Mouse (Mus musculus): Measurements from ENCODE around the gene H2-DMb1.
A peak's percentile ranks its signal among the peaks of the same experiment; 100 is the strongest.

The H2-DMb1 gene

DNA sequence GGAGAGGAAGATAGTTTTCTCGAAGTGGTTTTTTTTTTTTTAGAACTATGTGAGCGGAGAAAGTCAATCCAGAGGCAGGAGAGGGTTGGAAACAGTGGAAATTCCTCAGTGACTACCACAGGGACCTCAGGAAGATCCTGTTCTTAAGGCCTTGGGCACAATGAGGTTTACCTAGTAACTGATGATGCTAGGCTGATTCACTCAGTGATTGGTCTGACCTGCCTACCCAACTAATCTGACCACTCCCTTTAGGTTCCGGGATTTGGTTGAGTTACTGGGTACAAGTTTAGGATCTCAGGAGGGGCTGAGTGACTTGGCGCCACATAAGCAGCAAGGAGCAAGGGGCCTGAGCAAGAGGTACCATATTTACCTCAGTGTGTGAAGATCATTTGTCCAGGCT lies at the start of gene H2-DMb1:
H2-DMb1 (plus strand) TSS at position 150 of the 400 bp plus-strand sequence.
- no peak for DNase-seq (ENCODE audit: low spot score in 2 of 2)

DNA sequence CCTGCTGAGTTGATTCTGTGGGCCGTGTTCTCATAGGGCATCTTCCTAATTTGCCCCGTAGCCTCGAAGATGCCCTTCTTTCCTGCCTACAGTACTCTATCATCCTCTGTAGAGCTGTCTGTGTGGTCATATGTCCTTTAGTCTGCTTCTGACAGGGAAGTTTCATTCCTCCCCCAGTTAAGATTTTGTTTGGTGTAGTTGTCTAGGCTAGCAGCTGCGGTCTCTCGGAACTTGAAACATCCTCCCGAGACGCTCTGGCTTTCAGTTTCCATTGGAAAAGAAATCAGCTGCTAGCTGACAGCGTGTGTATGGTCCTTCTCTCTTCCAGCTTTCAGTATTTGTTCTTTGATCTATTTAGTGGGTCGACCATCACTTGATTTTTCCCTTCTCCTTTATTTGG lies 48.1 kb upstream of the H2-DMb1 start:
- no peak for DNase-seq (ENCODE audit: low spot score in 2 of 2)

DNA sequence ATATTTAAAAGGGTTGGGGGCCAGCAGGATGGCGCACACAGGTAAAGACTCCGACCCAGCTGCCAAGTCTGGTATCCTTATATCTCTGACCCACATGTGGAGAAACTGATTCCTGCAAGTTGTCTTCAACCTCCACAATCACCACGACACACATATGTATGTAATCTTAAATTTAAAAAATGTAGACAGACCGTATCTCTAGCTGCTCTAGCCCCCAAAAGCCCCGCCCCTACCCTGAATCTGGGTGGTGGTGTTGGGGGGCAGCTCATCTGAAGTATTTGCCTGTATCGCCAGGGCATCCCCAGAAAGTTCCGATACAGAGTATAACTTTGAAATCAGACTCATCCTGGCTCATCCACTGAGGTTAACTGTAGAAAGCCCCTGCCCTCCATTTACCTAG lies 46.3 kb upstream of the H2-DMb1 start:
- DNase-seq (ENCODE audit: low spot score in 2 of 2): no peak

DNA sequence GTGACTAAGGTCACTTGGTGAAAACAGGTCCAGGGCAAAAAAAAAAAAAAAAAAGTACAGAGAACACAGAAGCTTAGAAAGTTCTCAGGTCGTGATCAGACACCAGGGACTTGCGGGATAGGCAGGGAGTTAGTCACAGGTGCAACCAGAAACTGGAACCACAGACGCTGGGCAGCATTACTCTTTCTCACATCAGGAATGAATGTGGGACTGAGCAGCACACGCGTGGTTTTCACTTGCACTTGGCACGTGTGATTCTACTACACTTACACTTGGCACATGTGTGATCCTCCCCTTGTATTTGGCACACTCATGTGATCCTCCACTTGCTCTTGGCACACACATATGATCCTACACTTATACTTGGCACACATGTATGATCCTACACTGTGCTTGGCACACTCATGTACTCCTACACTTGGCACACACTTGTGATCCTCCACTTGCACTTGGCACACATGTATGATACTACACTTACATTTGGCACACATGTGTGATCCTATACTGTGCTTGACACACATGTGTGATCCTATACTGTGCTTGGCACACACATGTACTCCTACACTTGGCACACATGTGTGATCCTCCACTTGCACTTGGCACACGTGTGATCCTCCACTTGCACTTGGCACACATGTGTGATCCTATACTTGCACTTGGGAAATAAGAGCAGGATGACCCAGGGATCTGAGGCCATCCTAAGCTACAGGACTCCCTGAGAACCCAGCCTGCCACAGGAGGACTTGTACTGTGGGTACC lies 45.6 kb upstream of the H2-DMb1 start:
- DNase-seq (ENCODE audit: low spot score in 2 of 2): no peak

DNA sequence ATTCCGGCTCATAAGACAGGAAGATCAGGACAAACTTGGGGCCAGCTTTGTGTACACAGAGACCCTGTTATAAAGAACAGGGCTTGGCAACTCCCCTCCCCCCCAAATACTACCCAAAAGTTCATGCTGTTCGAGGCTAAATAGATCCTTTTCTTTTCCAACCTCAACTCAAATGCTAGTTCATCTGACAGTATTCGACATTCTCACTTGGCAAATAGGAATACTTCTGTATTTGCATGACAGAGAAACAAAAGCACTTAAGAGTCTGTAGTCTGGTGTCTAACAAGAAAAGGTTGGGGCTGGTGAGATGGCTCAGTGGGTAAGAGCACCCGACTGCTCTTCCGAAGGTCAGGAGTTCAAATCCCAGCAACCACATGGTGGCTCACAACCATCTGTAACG lies 44.4 kb upstream of the H2-DMb1 start:
- no peak for DNase-seq (ENCODE audit: low spot score in 2 of 2)

DNA sequence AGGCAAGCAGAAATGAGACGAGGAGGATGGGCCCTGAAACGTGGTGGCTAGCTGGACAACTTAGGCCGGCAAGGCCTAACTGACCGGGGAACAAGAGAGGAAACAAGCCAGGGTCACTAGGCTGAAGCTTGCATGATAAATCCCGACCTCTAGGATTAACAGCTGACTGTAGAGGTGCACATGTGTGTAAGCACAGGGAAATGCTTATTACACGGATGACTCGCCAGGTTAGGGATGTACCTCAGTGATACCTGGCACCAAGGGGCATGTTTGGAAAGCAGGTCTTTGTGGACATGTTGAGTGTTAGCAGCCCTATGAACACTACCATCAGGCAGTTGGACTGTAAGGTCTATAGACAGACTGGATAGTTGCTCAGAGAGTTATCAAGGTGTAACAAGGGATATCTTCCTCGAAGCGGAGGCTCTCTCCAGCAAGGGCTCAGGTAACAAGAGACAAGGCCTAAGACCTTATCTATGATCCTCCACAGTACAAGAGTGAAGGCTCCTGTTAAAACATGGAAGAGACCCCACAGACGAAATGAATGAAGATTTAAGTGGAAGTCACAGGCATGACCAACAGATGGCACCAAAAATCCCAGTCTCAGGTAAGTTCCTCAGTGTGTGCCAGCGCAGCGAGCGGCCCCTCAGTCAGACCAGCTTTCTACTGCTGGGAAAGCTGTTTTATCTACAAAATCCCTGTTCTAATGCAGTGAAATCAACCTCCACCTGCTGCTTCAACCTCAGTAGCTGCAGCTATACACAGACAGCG lies 43.6 kb upstream of the H2-DMb1 start:
- DNase-seq (ENCODE audit: low spot score in 2 of 2): no peak

DNA sequence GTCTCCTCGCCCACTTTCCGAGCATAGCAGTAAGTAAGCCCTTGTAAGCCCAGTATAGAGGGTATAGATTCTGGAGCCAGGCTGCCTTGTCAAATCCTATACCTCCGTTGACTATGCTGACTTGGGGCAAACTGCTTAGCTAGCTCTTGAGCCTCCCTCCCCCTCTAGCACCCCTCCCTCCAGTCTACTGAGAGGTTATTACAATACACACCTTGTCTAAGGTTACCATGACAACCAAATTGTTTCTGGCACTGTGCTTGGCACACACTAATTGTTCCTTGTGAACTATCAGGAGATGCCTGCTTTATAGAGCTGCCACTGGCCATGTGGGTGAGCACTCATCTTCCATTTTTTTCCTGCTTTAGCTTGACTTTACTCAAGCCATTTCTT lies 43.1 kb upstream of the H2-DMb1 start:
- DNase-seq (ENCODE audit: low spot score in 2 of 2): no peak

DNA sequence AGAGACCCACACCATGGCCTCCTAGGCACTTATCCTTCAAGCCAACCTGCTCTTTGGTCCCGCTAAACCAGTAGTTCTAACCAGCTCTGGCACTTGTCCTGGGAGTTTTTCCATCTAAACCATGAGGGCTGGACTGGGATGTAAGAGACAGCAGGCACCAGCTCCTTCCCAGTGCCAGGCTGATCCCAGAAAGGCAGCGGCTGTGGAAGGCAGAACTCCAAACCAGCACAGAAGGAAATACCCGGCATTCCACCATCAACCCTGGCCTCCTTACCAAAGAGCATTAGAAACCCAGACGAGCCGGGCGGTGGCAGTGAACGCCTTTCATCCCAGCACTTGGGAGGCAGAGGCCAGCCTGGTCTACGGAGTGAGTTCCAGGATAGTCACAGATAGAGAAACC lies 42.6 kb upstream of the H2-DMb1 start:
- no peak for DNase-seq (ENCODE audit: low spot score in 2 of 2)

DNA sequence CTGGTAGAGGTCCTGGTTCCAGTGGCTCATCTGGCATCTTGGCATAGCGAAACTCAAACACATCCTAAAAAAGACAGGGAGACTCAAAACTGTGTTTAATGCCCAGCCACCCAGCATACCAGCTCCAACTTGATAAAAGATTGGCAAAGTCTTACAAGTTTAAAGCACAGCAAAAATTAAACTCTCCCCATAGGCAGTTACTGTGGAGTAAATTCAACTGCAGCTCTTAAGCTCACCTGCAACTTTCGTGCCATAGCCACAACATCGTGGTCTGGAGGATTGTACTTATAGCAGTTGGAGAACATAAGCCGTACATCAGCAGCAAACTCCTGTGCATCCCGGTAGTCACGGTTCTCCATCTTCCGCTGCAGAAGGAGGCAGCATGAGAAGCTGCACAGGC lies 38.8 kb upstream of the H2-DMb1 start:
- DNase-seq (ENCODE audit: low spot score in 2 of 2): no peak

DNA sequence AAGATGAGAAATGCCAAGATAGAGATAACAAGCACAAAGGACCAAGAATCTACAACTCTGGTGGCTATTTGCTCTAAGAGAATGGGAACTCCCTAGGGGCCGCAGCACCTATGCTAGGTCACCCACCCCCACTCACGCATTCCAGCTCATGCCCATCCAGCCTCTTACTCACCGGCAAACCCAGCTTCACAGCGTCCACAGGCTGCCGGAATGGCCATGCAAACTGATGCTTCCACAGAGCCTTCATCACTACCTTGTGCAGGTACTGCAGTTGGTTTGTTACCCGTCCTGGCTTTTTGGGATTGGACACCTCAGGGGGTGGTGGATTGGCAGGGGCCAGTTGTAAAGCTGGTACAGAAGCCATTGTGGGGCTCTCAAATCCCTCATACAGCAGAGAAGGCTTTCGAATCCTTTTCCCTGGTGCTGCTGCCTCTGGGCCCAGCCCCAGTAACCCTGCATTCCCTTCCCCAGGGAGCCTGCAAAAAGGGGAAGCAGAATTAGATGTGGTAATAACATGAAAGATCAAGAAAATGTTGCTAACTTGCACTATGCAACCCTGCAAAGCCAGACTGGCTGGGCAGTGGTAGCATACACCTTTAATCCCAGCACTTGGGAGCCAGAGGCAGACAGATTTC lies 36.0 kb upstream of the H2-DMb1 start:
- DNase-seq (ENCODE audit: low spot score in 2 of 2): no peak

DNA sequence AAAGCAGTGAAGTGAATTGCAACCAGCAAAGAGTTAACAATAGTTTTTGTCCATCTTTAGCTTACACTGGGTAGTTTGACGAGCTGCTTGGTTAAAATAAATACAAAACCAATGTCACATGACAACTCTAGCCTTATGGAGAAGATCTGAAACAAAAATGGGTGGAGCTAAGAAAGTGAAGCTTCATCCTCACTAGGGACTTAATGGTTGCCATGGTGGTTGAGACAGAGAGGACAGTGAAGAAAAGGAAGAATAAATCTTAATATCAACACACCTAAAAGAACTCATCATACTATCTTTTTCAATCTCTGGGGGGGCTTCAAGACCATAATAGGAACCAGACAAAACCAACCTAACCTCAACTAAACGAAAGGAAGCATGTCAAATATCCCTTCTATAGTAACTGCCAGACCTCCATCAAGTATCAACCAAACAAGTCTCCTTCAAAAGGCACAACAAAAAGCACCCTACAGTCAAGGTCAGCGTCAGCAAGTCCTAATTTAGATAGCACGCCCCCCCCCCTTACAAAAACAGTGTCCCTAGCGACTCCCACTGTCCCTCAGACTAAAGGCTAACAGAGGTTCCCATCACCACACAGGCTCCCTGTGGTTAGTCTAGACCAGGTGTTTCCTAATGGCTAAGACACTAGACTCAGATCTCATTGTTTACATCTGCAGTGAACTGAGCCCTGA lies 35.3 kb upstream of the H2-DMb1 start:
- DNase-seq (ENCODE audit: low spot score in 2 of 2): no peak

DNA sequence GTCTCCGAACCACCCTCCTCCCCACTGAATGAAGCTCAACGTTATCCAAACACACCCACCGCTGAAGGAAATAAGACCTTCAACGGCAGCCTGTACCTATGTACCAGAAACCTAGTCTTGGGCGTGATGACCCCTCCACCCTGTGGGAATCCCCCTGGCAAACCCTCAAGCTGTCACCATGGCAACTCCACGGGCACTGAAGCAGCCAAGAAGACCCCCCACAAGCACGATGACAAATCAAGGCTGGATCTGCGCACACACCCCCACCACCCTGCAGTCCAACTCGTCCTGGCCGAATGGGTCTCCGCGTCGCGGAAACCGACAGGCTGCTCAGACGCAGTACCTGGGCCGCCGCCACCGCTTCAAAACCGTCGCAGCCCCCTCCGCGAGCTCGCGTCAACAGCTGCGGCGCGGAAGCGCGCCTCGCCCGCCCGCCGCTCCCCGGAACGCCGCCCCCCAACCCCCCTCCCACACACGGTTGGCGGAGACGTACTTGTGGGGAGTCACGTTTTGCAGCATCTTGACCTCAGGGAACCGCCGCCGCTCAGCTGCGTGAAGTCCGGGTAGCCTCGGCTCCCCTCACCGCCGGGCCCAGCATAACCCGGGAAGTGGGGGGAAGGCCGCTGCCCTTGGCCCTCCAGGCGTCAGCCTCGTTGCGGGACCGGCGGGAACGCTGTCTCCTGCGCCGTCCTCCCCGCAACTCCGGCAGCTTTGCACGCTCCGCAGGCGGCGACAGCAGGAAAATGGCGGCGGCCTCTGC lies 34.6 kb upstream of the H2-DMb1 start:
- DNase-seq (ENCODE audit: low spot score in 2 of 2): peak in 1 of 2 experiments; percentile 54

DNA sequence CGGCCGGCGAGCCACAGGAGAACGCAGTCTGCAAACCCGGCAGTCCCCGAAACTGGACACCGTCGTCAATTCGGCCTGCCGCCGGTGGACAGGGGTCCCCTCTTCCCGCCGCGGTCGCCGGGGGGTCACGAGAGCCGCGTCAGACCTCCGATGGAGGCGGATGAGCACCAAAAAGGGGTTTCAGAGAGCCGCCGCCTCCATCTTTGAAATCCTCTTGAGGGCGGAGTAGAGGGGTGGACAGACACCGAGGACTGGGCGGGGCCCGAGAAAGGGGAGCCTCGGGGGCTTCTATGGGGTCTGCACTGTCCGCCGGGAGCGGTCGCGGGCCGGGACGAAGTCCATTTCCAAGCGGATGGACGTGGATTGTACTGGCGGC lies 34.0 kb upstream of the H2-DMb1 start:
- DNase-seq (ENCODE audit: low spot score in 2 of 2): no peak

DNA sequence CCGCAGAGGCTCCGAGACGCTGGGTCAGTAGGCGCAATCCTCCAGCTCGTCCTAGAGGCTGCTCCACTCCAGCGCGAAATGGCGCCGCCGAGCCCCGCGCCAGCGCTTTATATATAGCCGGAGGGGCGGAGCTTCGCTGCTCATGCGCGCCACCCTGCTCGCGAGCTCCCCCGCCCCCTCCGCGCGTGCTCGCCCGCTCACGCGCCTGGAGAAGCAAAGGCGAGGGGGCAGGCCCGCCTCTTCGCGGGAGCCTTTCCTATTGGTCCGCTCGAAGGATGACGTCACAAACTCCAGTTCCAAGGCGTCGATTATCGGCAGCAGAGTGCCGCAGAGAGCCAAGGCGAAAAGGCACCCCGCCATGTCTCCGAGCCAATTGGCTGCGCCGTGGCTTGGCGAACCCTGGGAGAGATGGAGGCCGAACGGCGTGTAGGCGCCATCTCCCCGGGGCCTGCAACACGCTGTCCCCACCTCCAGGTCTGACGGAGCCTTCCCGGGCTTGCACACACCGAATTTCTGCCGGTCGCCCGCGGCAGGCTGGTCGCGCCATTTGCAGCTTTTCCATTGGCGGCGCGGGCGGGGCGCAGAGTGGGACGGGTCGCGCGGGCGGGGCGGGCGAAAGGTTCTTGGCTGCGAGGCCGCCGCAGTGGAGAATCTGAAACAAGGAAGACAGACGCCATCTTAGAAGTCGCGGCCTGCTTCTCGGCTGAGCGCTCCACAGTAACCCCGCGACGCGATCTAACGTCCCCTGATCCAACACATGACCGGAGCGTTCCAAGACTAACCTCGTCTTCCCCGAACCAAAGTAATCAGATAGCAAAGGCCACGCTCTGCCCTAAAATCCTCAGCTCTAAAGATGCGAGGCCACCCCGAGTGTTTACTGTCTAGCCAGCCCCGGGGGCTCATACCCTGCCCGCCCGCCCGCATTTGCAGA lies 33.4 kb upstream of the H2-DMb1 start, which contains the start of gene H2-DMa:
H2-DMa (plus strand) TSS at position 293 of the 931 bp plus-strand sequence.
- DNase-seq (ENCODE audit: low spot score in 2 of 2): peak; percentile 97 to 98

DNA sequence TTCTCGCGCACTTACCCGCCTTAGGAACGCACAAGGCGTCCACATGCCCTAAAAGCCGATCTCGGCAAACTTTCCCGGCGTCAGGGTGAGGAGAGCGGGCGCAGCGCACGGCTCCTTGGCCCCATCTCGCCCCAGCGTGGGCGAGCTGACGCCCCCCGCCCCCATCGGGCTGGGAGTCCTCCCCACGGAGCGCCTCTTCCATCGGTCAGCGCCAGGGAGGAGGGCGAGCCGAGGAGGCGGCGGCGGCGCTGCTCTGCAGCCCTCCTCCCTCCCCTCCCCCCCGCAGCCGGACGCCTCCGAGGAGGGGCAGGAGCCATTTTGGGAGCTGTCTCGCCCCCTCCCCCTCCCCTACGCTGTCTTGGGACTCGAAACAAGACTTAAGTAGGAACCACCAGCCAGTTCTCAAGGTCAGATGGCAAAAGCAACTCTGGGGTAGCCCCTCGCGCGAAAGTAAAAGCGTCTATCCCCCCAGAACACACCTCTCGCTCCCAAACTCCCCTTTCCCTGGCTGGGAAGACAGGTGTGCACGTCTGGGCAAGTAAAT lies 32.6 kb upstream of the H2-DMb1 start:
- DNase-seq (ENCODE audit: low spot score in 2 of 2): peak; percentile 66 to 75

DNA sequence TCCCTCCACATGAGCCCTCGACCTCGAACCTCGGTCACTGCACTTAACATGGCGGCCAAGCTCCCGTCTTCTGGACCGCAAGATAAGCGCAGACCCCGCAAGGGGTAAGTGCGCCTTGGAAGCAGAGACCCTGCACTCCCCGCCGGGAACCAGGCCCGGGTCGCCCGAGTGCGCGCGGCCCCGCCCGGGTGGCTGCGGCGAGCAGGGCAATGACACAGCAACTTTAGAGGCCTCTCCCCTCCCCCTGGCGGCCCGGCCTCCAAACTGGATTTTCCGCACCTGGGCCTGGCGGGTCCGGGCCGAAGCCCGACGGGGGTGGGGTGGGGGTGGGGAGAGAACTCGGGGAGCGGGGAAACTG lies 32.1 kb upstream of the H2-DMb1 start:
- DNase-seq (ENCODE audit: low spot score in 2 of 2): peak; percentile 76 to 81

DNA sequence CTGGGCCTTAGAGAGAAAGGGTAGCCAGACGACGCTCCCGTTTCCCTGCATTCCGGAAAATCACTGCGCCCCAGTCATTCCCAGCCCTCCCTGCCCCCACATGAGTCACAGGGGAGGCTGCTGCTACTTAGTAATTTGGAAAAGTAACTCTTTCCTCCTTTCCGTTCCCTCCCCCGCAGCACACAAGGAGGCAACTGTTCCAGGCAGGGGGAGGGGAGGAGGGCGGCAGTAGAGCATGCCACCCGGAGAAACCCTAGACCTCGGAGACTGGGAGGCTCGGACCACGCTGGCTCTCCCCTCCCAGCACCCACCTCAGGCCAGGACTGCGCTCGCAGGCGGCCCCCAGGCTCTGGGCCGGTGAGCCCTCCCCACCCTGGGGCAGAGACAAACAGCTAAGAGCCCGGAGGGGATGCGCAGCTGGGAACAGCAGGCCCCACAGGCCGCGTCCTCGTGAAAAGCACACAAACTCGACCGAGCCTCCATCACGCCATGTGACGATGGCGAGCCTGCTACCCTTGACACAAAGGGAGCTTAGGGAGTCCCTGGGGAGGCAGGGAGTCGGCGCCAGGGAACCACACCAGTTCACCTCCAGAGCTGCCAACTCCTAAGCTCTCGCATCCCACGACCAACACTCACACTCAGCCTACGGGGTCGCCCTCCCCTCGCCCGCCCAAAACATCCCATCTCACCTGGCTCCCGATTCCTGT lies 31.5 kb upstream of the H2-DMb1 start:
- peak; percentile 34 to 43 for DNase-seq (ENCODE audit: low spot score in 2 of 2)

DNA sequence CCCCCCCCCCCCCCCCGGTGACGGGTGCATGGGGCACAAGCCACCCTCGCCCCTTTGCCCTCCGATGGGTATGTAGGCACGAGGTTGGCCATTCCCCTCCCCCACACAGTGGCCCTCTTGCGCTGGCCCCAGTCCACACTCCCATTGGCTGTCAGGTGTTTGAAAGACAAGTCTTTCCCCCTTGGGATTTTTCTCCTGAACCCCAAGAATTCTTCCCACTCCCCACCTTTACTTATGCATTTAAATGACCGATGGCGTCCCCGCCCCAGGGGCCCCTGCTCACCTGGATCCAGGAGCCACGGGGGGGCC lies 31.0 kb upstream of the H2-DMb1 start:
- DNase-seq (ENCODE audit: low spot score in 2 of 2): peak; percentile 27 to 47

DNA sequence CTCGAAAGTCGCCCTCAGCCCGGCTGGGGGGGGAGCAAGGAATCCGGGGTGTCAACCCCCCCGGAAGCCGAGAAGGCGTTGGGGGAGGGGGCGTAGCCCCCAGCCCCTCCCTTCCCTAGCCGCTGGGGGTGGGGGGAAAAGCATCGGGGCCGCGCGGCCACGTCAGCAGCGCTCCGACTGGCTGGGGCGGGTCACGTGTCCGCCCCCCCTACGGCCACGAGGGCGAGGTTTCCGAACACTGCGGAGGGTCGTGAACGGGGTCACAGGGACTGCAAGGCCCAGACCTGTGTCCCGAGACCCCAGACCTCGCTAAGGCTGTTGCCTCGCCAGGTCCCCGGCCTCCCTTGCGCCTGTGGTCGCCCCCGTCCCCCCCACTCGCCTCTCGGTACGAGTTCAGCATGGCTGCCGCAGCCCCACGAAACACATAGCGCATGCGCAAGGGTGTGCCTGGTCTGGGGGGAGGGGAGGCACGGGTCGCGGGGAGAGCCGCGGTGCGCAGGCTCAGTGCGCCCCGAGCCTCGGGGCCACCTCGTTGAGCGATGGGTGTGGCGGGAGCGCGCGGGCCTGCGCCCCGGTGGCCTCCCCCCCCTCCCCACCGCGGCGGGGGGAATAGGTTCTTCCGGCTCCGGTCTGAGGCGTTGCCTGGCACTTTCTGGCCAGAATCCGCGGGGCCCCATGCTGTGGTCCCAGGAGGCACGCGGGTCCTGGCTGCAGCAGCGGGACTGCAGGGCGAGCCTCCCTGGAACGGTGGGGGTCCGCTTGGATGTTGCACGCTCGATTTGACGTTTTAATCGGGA lies 30.5 kb upstream of the H2-DMb1 start, which contains the start of gene Brd2:
Brd2 (minus strand) TSS at position 447 of the 797 bp plus-strand sequence.
- DNase-seq (ENCODE audit: low spot score in 2 of 2): peak; percentile 90 to 92
